Mouse (Mus musculus) neural tube, embryonic 14.5 days (tissue): ENCODE results near the gene Miga1. TPM values are rescaled to one million over a fixed set of nuclear protein-coding genes. Genes with fewer than 3 reads are reported as not detected.
A peak's percentile ranks its signal among the peaks of the same experiment; 100 is the strongest.
"Not testable (repeated sequence)": the region's sequence is repeated elsewhere in the genome, so short reads cannot be mapped to it uniquely, and the experiment has no call there.

ENCODE experiments used
- ATAC-seq: fragments of 200-750 bp; cut with Nextera tagmentation; 2 replicates; pipeline ENCODE4 v1.8.0; 2017; ENCODE audit warnings: low read depth, mild to moderate bottlenecking, moderate TSS enrichment, moderate library complexity
- H3K27ac ChIP-seq: fragments of 300-500 bp; sonication (generic); 2 replicates; pipeline ENCODE4 v1.5.1; 2014; ENCODE audit warnings: low read depth, mild to moderate bottlenecking, control low read depth, low read length, moderate library complexity, mixed read lengths
- H3K27me3 ChIP-seq: fragments of 300-500 bp; sonication (generic); 2 replicates; pipeline ENCODE4 v1.6.1; 2014; ENCODE audit warnings: low read length; ENCODE audit not compliant: control insufficient read depth, insufficient read depth
- H3K36me3 ChIP-seq: fragments of 300-500 bp; sonication (generic); 2 replicates; pipeline ENCODE4 v1.6.1; 2014; ENCODE audit warnings: low read length, mixed read lengths; ENCODE audit not compliant: control insufficient read depth, insufficient read depth
- H3K4me1 ChIP-seq: fragments of 300-500 bp; sonication (generic); 2 replicates; pipeline ENCODE4 v1.6.1; 2014; ENCODE audit warnings: low read length; ENCODE audit not compliant: control insufficient read depth, insufficient read depth
- H3K4me2 ChIP-seq: fragments of 300-500 bp; sonication (generic); 2 replicates; pipeline ENCODE4 v1.6.1; 2014; ENCODE audit warnings: mild to moderate bottlenecking, low read depth, low read length, control low read depth
- H3K4me3 ChIP-seq: fragments of 300-500 bp; sonication (generic); 2 replicates; pipeline ENCODE4 v1.5.1; 2014; ENCODE audit warnings: low read depth, low read length, control low read depth, mixed read lengths
- H3K9ac ChIP-seq: fragments of 300-500 bp; sonication (generic); replicated peaks from 2 replicates; pipeline ENCODE4 v1.6.1; 2014; ENCODE audit warnings: low read depth, mild to moderate bottlenecking, control low read depth, low read length, mixed read lengths
- H3K9me3 ChIP-seq: fragments of 300-500 bp; sonication (generic); 2 replicates; pipeline ENCODE4 v1.6.1; 2016; ENCODE audit warnings: low read length; ENCODE audit not compliant: control insufficient read depth
- WGBS: fragments of 180-500 bp; shearing (Covaris S2); extraction: QIAGEN DNeasy Blood & Tissue Kit; methylation state at CpG from one replicate; pipeline ENCODE4 v1.1.7; 2014; 5-methylcytosine and 5-hydroxymethylcytosine counted together
- polyA plus RNA-seq: library from polyadenylated mRNA; unstranded; fragments of >200 nt; fragmentation: Nextera tagmentation; extraction: Ambion mirVana; gene quantifications from 2 replicates; pipeline ENCODE4 v1.2.1, GENCODE M21; 2014

Miga1 gene
- polyA plus RNA-seq, 1 experiment from 2014 or later = 24.1 TPM

- H3K4me3 ChIP-seq = peak within 1 kb of the TSS; percentile 47
- H3K36me3 ChIP-seq = no peaks in the 10 kb centered on the region
- peak within 1 kb of the TSS; percentile 51 for H3K9ac ChIP-seq
- peak; percentile 4; the same call in 1 of the 2 replicates for ATAC-seq
- H3K4me1 ChIP-seq = peaks cover 11% of the 10 kb centered on the region; the same call in 1 of the 2 replicates
- H3K4me2 ChIP-seq = peak within 1 kb of the TSS; percentile 99
- H3K27ac ChIP-seq = no peak within 1 kb of the TSS
- peaks cover 4% of the 10 kb centered on the region; the same call in 1 of the 2 replicates for H3K27me3 ChIP-seq
- no peaks in the 10 kb centered on the region for H3K9me3 ChIP-seq
- 4% methylated on average over 13 of the region's 13 CpGs for whole genome bisulfite sequencing
Observed at GRCm38 (mm10) chr3:152266036-152266421, 74.2 kb downstream of the Miga1 start, which contains the start of gene Nexn. Gene Nexn, minus strand, starts transcription at chr3:152266350.

DNA sequence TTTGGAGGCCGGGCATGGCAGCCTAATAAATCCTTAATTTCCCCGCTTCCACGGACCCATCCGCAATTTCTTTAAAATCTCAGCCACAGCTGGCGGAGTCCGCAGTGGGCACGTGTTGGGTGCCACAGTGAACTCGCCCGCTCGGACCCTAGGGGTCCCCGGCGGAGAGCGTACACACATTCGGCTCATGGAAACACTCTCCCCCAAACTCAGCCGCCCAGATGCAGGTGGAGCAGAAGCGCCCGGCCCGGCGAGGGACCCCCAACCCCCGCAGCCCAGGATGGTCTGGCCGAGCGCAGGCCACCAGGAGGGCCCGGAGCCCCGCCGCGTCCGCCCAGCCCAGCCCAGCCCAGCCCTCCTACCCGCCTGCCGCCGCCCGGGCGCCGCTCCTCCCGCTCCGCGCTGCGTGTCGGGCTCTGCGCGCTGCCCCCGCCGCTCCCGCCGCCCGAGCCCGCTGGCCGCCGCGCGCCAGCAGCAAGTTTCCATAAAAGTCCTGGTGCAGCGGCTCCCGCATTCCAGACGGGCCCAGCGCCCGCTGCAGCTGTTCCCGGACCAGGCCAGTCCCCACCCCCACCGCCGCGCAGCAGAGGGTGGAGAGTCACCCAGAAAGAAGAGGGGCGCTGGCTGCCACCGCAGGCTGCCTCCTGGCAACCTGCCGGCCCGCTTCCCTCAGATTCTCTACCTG is 74.7 kb downstream of the Miga1 start:
- H3K27me3 ChIP-seq = peaks cover 4% of the 10 kb centered on the region; the same call in 1 of the 2 replicates
- no peaks in the 10 kb centered on the region for H3K9me3 ChIP-seq
- peak overlapping the region; percentile 51 for H3K9ac ChIP-seq
- H3K4me3 ChIP-seq = peak overlapping the region; percentile 47
- peak; percentile 84 for ATAC-seq
- H3K4me2 ChIP-seq = peak overlapping the region; percentile 99
- no peak overlapping the region for H3K27ac ChIP-seq
- peaks cover 11% of the 10 kb centered on the region; the same call in 1 of the 2 replicates for H3K4me1 ChIP-seq
- no peaks in the 10 kb centered on the region for H3K36me3 ChIP-seq
- WGBS = under 1% methylated on average over 57 of the region's 63 CpGs

- Histone ChIP-seq H3K9me3 (no peaks in the 10 kb centered on the region), H3K4me1 (peaks cover 11% of the 10 kb centered on the region; the same call in 1 of the 2 replicates), H3K36me3 (no peaks in the 10 kb centered on the region), H3K9ac (no peak overlapping the region), H3K27me3 (peaks cover 4% of the 10 kb centered on the region; the same call in 1 of the 2 replicates), H3K4me3 (peak overlapping the region; percentile 47), H3K27ac (no peak overlapping the region), H3K4me2 (peak overlapping the region; percentile 99)
- WGBS = 16% methylated on average over 12 of the region's 12 CpGs
- no peak for ATAC-seq
Observed at GRCm38 (mm10) chr3:152264830-152265229, 75.4 kb downstream of the Miga1 start.

DNA sequence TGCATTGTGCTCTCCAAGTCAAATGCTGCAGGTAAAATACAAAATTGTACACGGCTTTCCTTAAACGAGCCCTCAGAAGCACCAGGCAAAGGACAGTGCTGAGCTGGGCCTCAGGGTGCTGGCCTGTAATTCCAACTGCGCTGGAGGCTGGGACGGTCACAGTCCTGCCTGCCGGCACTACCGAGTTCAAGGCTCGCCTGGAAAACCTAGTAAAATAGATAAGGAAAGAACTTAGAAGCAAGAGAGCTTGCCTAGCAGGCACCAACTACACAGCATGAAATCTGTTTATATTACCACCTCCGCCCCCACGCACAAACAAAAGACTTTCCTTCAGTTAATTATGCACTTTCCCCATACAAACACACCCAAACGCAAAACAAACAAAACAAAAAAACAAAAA is 75.8 kb downstream of the Miga1 start:
- Histone ChIP-seq H3K4me3 (no peak overlapping the region), H3K9me3 (no peaks in the 10 kb centered on the region), H3K27me3 (peaks cover 4% of the 10 kb centered on the region; the same call in 1 of the 2 replicates), H3K9ac (no peak overlapping the region), H3K4me1 (peaks cover 11% of the 10 kb centered on the region; the same call in 1 of the 2 replicates), H3K4me2 (no peak overlapping the region), H3K27ac (no peak overlapping the region), H3K36me3 (no peaks in the 10 kb centered on the region)
- ATAC-seq = no peak
- WGBS = 28% methylated on average over 10 of the region's 10 CpGs

DNA sequence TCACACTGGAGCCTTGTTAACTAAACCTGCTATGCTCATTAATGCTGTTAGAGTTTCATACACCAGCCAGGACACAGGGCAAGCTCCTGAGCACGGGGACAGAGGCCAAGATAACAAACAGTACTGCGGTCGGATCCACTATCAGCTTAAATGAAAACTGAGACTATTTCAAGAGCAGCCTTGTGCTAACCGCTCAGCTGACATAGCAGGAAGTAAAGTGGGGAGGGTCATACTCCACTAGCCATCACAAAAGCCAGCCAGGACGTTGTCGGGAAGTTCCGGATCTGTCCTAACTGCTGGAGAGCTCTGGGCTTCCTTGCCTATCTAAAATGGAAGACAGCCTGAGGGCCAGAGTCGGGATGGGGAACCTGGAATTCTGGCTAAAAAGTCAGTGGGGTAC is 78.3 kb downstream of the Miga1 start:
- Histone ChIP-seq H3K4me1 (peaks cover 11% of the 10 kb centered on the region; the same call in 1 of the 2 replicates), H3K36me3 (no peaks in the 10 kb centered on the region), H3K9me3 (no peaks in the 10 kb centered on the region), H3K4me3 (no peak overlapping the region), H3K4me2 (no peak overlapping the region; the same call in 1 of the 2 replicates), H3K27me3 (peaks cover 4% of the 10 kb centered on the region; the same call in 1 of the 2 replicates), H3K27ac (no peak overlapping the region), H3K9ac (no peak overlapping the region)
- 45% methylated on average over 8 of the region's 8 CpGs for WGBS
- no peak for ATAC-seq

GRCm38 (mm10) chr3:152261436-152261835 is 78.8 kb downstream of the Miga1 start:
- Histone ChIP-seq H3K4me2 (no peak overlapping the region), H3K4me3 (no peak overlapping the region)
- WGBS = 52% methylated on average over 8 of the region's 8 CpGs

GRCm38 (mm10) chr3:152260362-152260761 is 79.8 kb downstream of the Miga1 start:
- Histone ChIP-seq H3K9ac (no peak overlapping the region), H3K4me1 (peaks cover 7% of the 10 kb centered on the region; the same call in 1 of the 2 replicates), H3K9me3 (no peaks in the 10 kb centered on the region), H3K4me2 (no peak overlapping the region), H3K36me3 (no peaks in the 10 kb centered on the region), H3K4me3 (no peak overlapping the region), H3K27ac (no peak overlapping the region), H3K27me3 (peaks cover 4% of the 10 kb centered on the region; the same call in 1 of the 2 replicates)
- 97% methylated on average over 1 of the region's 1 CpGs for WGBS
- no peak for ATAC-seq

More at GRCm38 (mm10) chr3:152261436-152261835, 78.8 kb downstream of the Miga1 start:
- H3K4me1 ChIP-seq = peaks cover 11% of the 10 kb centered on the region; the same call in 1 of the 2 replicates
- no peaks in the 10 kb centered on the region for H3K36me3 ChIP-seq
- no peak overlapping the region for H3K9ac ChIP-seq
- no peak overlapping the region for H3K27ac ChIP-seq
- peaks cover 4% of the 10 kb centered on the region; the same call in 1 of the 2 replicates for H3K27me3 ChIP-seq
- no peaks in the 10 kb centered on the region for H3K9me3 ChIP-seq
- no peak for ATAC-seq

- peak; percentile 61; the same call in 1 of the 2 replicates for ATAC-seq
- H3K27me3 ChIP-seq, H3K4me2 ChIP-seq, H3K36me3 ChIP-seq, H3K4me1 ChIP-seq, H3K4me3 ChIP-seq, H3K9me3 ChIP-seq, H3K27ac ChIP-seq, H3K9ac ChIP-seq: not testable (repeated sequence)
- WGBS = 44% methylated on average over 7 of the region's 9 CpGs
Observed at GRCm38 (mm10) chr3:152259409-152259808, 80.8 kb downstream of the Miga1 start.

DNA sequence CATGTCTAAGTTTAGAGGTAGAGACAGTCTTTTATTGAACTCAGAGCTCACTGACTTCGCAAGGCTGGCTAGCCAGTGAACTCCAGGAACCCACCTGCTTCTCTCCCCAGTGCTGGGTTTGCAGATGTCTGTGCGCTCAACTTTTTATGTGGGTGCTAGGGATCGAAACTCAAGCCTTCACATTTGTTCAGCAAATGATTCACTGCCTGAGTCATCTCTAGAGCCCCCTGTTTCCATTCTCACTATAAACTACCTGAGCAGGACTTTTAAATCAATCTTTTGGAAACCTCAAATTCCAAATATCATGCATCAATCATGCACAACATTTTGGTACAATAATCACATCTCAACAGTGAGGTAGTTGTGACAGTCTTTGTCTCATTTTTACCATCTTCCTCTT is 82.7 kb downstream of the Miga1 start:
- Histone ChIP-seq H3K4me2 (no peak overlapping the region), H3K4me1 (no peaks in the 10 kb centered on the region), H3K36me3 (no peaks in the 10 kb centered on the region), H3K9me3 (no peaks in the 10 kb centered on the region), H3K9ac (no peak overlapping the region), H3K27me3 (no peaks in the 10 kb centered on the region), H3K4me3 (no peak overlapping the region), H3K27ac (no peak overlapping the region)
- 87% methylated on average over 3 of the region's 3 CpGs for WGBS
- ATAC-seq = no peak
